Mouse (Mus musculus) E14TG2a.4 (cell line): ENCODE results near the gene Cenpa.
"Not testable (repeated sequence)": the region's sequence is repeated elsewhere in the genome, so short reads cannot be mapped to it uniquely, and the experiment has no call there.

ENCODE experiments used
- H3K27me3 ChIP-seq: 2 replicates; pipeline ENCODE4 v1.6.1; 2014; ENCODE audit warnings: low read length, control low read depth; ENCODE audit not compliant: insufficient read depth
- H3K36me3 ChIP-seq: 2 replicates; pipeline ENCODE4 v1.6.1; 2014; ENCODE audit warnings: low read length, control low read depth; ENCODE audit not compliant: insufficient read depth
- H3K4me1 ChIP-seq: replicated peaks from 2 replicates; pipeline ENCODE4 v1.6.1; 2014; ENCODE audit warnings: low read depth, low read length, control low read depth
- H3K4me3 ChIP-seq: replicated peaks from 2 replicates; pipeline ENCODE4 v1.5.1; 2014; ENCODE audit warnings: mild to moderate bottlenecking, low read length
- H3K9me3 ChIP-seq: 2 replicates; pipeline ENCODE4 v1.6.1; 2014; ENCODE audit warnings: low read length, control low read depth
- CTCF ChIP-seq: conservative IDR thresholded peaks from 2 replicates; pipeline ENCODE4 v1.5.1; 2014; ENCODE audit warnings: low read length
- NANOG ChIP-seq: IDR thresholded peaks from 2 replicates; pipeline ENCODE4 v1.6.1; 2014; ENCODE audit warnings: borderline replicate concordance, low read length, mixed read lengths
- POU5F1 ChIP-seq: IDR thresholded peaks from 2 replicates; pipeline ENCODE4 v1.6.1; 2014; ENCODE audit warnings: low read length, borderline replicate concordance

The Cenpa gene

GRCm38 (mm10) chr5:30678722-30679296, 12.2 kb downstream of the Cenpa start:
- Histone ChIP-seq H3K27me3 (no peaks in the 10 kb centered on the region), H3K9me3 (no peaks in the 10 kb centered on the region), H3K36me3 (peaks cover 43% of the 10 kb centered on the region), H3K4me1 (peaks cover 8% of the 10 kb centered on the region), H3K4me3 (no peak overlapping the region)
- TF ChIP-seq POU5F1 (no peak), CTCF (no peak), NANOG (no peak)

GRCm38 (mm10) chr5:30679593-30679992, 13.0 kb downstream of the Cenpa start:
- no peaks in the 10 kb centered on the region for H3K9me3 ChIP-seq
- no peak for TF ChIP-seq NANOG
- no peak for TF ChIP-seq POU5F1
- TF ChIP-seq CTCF = no peak
- H3K27me3 ChIP-seq = no peaks in the 10 kb centered on the region
- peaks cover 36% of the 10 kb centered on the region for H3K36me3 ChIP-seq
- H3K4me3 ChIP-seq = no peak overlapping the region
- peaks cover 8% of the 10 kb centered on the region for H3K4me1 ChIP-seq

- Histone ChIP-seq H3K4me3 (no peak overlapping the region), H3K9me3 (no peaks in the 10 kb centered on the region), H3K27me3 (no peaks in the 10 kb centered on the region), H3K4me1 (peaks cover 6% of the 10 kb centered on the region), H3K36me3 (peaks cover 24% of the 10 kb centered on the region)
- TF ChIP-seq POU5F1 (no peak), CTCF (no peak), NANOG (no peak)
Observed at GRCm38 (mm10) chr5:30681970-30682369, 15.4 kb downstream of the Cenpa start.

GRCm38 (mm10) chr5:30682967-30683600, 16.5 kb downstream of the Cenpa start:
- H3K4me1 ChIP-seq = peaks cover 6% of the 10 kb centered on the region
- no peaks in the 10 kb centered on the region for H3K27me3 ChIP-seq
- no peak overlapping the region for H3K4me3 ChIP-seq
- TF ChIP-seq NANOG (no peak), POU5F1 (no peak), CTCF (peak; percentile 27)
- peaks cover 12% of the 10 kb centered on the region for H3K36me3 ChIP-seq
- H3K9me3 ChIP-seq = no peaks in the 10 kb centered on the region

GRCm38 (mm10) chr5:30683993-30684392, 17.4 kb downstream of the Cenpa start:
- Histone ChIP-seq H3K4me3 (no peak overlapping the region), H3K36me3 (peaks cover 8% of the 10 kb centered on the region), H3K27me3 (no peaks in the 10 kb centered on the region), H3K4me1 (peaks cover 2% of the 10 kb centered on the region), H3K9me3 (no peaks in the 10 kb centered on the region)
- TF ChIP-seq CTCF (peak; percentile 67), POU5F1 (no peak), NANOG (no peak)

- no peaks in the 10 kb centered on the region for H3K36me3 ChIP-seq
- H3K9me3 ChIP-seq = no peaks in the 10 kb centered on the region
Observed at GRCm38 (mm10) chr5:30686781-30687180, 20.2 kb downstream of the Cenpa start.

GRCm38 (mm10) chr5:30700361-30701000, 33.9 kb downstream of the Cenpa start:
- no peaks in the 10 kb centered on the region for H3K36me3 ChIP-seq
- peaks cover 39% of the 10 kb centered on the region for H3K9me3 ChIP-seq
- H3K4me1 ChIP-seq = peaks cover 5% of the 10 kb centered on the region; the same call in 1 of the 2 replicates
- TF ChIP-seq POU5F1 (no peak), CTCF (no peak), NANOG (no peak)
- no peak overlapping the region for H3K4me3 ChIP-seq
- 0 out of 2 replicates have a peak, but pooled peaks cover 12% of the 10 kb centered on the region for H3K27me3 ChIP-seq

More at GRCm38 (mm10) chr5:30686781-30687180, 20.2 kb downstream of the Cenpa start:
- no peak overlapping the region for H3K4me3 ChIP-seq
- no peaks in the 10 kb centered on the region; the same call in 1 of the 2 replicates for H3K4me1 ChIP-seq
- H3K27me3 ChIP-seq = no peaks in the 10 kb centered on the region
- TF ChIP-seq POU5F1 = no peak
- peak; percentile 39 for TF ChIP-seq CTCF

GRCm38 (mm10) chr5:30701373-30701772, 34.8 kb downstream of the Cenpa start:
- H3K9me3 ChIP-seq = peaks cover 34% of the 10 kb centered on the region
- not testable (repeated sequence) for H3K4me1 ChIP-seq, H3K4me3 ChIP-seq, H3K36me3 ChIP-seq
- H3K27me3 ChIP-seq = 0 out of 2 replicates have a peak, but pooled peaks cover 12% of the 10 kb centered on the region

- Histone ChIP-seq H3K9me3 (peaks cover 29% of the 10 kb centered on the region), H3K4me1 (peaks cover 5% of the 10 kb centered on the region; the same call in 1 of the 2 replicates), H3K36me3 (no peaks in the 10 kb centered on the region), H3K4me3 (no peak overlapping the region), H3K27me3 (0 out of 2 replicates have a peak, but pooled peaks cover 13% of the 10 kb centered on the region)
- TF ChIP-seq POU5F1 (no peak), CTCF (no peak), NANOG (no peak)
Observed at GRCm38 (mm10) chr5:30701866-30702265, 35.3 kb downstream of the Cenpa start.
